Mouse (Mus musculus): ENCODE data around the gene Shank2.

Shank2 gene

GRCm38 (mm10) chr7:144411967-144412906 lies 410.5 kb downstream of the Shank2 start:
- in situ Hi-C loops (cut with MboI; ENCODE audit: low sequenced_read_pairs), result no loop called here

- in situ Hi-C loops (cut with MboI; ENCODE audit: low sequenced_read_pairs), result no loop called here
Measured at GRCm38 (mm10) chr7:144414632-144415031, 412.9 kb downstream of the Shank2 start.

GRCm38 (mm10) chr7:144415795-144416194 lies 414.1 kb downstream of the Shank2 start:
- in situ Hi-C loops (cut with MboI; ENCODE audit: low sequenced_read_pairs), result no loop called here

- in situ Hi-C loops (cut with MboI; ENCODE audit: low sequenced_read_pairs), result no loop called here
Measured at GRCm38 (mm10) chr7:144417234-144417633, 415.5 kb downstream of the Shank2 start.

GRCm38 (mm10) chr7:144417644-144418343 lies 416.1 kb downstream of the Shank2 start:
- in situ Hi-C loops (cut with MboI; ENCODE audit: low sequenced_read_pairs), result no loop called here

- in situ Hi-C loops (cut with MboI; ENCODE audit: low sequenced_read_pairs), result loop anchor here (10.0 kb wide), 1 partner anchor 196 kb away; no protein-coding TSS in a partner anchor
Measured at GRCm38 (mm10) chr7:144420552-144420951, 418.8 kb downstream of the Shank2 start.

- in situ Hi-C loops (cut with MboI; ENCODE audit: low sequenced_read_pairs), result loop anchor here (10.0 kb wide), 1 partner anchor 197 kb away; no protein-coding TSS in a partner anchor
Measured at GRCm38 (mm10) chr7:144421478-144421877, 419.8 kb downstream of the Shank2 start.

- in situ Hi-C loops (cut with MboI; ENCODE audit: low sequenced_read_pairs), result loop anchor here (10.0 kb wide), 1 partner anchor 201 kb away; no protein-coding TSS in a partner anchor
Measured at GRCm38 (mm10) chr7:144425953-144426352, 424.2 kb downstream of the Shank2 start.

- in situ Hi-C loops (cut with MboI; ENCODE audit: low sequenced_read_pairs), result loop anchor here (10.0 kb wide), 1 partner anchor 202 kb away; no protein-coding TSS in a partner anchor
Measured at GRCm38 (mm10) chr7:144426594-144426993, 424.9 kb downstream of the Shank2 start.

- in situ Hi-C loops (cut with MboI; ENCODE audit: low sequenced_read_pairs), result loop anchor here (10.0 kb wide), 1 partner anchor 203 kb away; no protein-coding TSS in a partner anchor
Measured at GRCm38 (mm10) chr7:144427460-144427859, 425.7 kb downstream of the Shank2 start.

- in situ Hi-C loops (cut with MboI; ENCODE audit: low sequenced_read_pairs), result no loop called here
Measured at GRCm38 (mm10) chr7:144432920-144433319, 431.2 kb downstream of the Shank2 start.

- in situ Hi-C loops (cut with MboI; ENCODE audit: low sequenced_read_pairs), result no loop called here
Measured at GRCm38 (mm10) chr7:144438811-144439210, 437.1 kb downstream of the Shank2 start.

- in situ Hi-C loops (cut with MboI; ENCODE audit: low sequenced_read_pairs), result no loop called here
Measured at GRCm38 (mm10) chr7:144441466-144441865, 439.7 kb downstream of the Shank2 start.

- in situ Hi-C loops (cut with MboI; ENCODE audit: low sequenced_read_pairs), result no loop called here
Measured at GRCm38 (mm10) chr7:144441976-144442375, 440.2 kb downstream of the Shank2 start.

GRCm38 (mm10) chr7:144444788-144445187 lies 443.1 kb downstream of the Shank2 start:
- in situ Hi-C loops (cut with MboI; ENCODE audit: low sequenced_read_pairs), result no loop called here

GRCm38 (mm10) chr7:144447146-144447545 lies 445.4 kb downstream of the Shank2 start:
- in situ Hi-C loops (cut with MboI; ENCODE audit: low sequenced_read_pairs), result no loop called here

GRCm38 (mm10) chr7:144448186-144448585 lies 446.5 kb downstream of the Shank2 start:
- in situ Hi-C loops (cut with MboI; ENCODE audit: low sequenced_read_pairs), result no loop called here

- in situ Hi-C loops (cut with MboI; ENCODE audit: low sequenced_read_pairs), result no loop called here
Measured at GRCm38 (mm10) chr7:144449637-144450570, 448.2 kb downstream of the Shank2 start.

- in situ Hi-C loops (cut with MboI; ENCODE audit: low sequenced_read_pairs), result no loop called here
Measured at GRCm38 (mm10) chr7:144450661-144451060, 448.9 kb downstream of the Shank2 start.

- in situ Hi-C loops (cut with MboI; ENCODE audit: low sequenced_read_pairs), result no loop called here
Measured at GRCm38 (mm10) chr7:144458881-144459280, 457.2 kb downstream of the Shank2 start.

Measured in CH12F3 (cell line).